Mouse (Mus musculus) kidney, embryonic 15.5 days (tissue): ENCODE data around the gene Ifitm10. TPM values are rescaled to one million over a fixed set of nuclear protein-coding genes. Genes with fewer than 3 reads are reported as not detected.
"Not testable (repeated sequence)": the region's sequence is repeated elsewhere in the genome, so short reads cannot be mapped to it uniquely, and the experiment has no call there.

Experiments used
- ATAC-seq: fragments of 200-750 bp; cut with Nextera tagmentation; replicated peaks from 2 replicates; pipeline ENCODE4 v1.8.0; 2017; ENCODE audit warnings: moderate TSS enrichment; ENCODE audit not compliant: low FRiP score
- H3K27ac ChIP-seq: fragments of 300-500 bp; sonication (generic); 2 replicates; pipeline ENCODE4 v1.5.1; 2015; ENCODE audit warnings: mild to moderate bottlenecking, inconsistent platforms
- H3K27me3 ChIP-seq: fragments of 300-500 bp; sonication (generic); 2 replicates; pipeline ENCODE4 v1.6.1; 2015; ENCODE audit warnings: inconsistent platforms
- H3K36me3 ChIP-seq: fragments of 300-500 bp; sonication (generic); 2 replicates; pipeline ENCODE4 v1.6.1; 2015; ENCODE audit warnings: inconsistent platforms
- H3K4me1 ChIP-seq: fragments of 300-500 bp; sonication (generic); 2 replicates; pipeline ENCODE4 v1.6.1; 2015; ENCODE audit warnings: inconsistent platforms
- H3K4me2 ChIP-seq: fragments of 300-500 bp; sonication (generic); 2 replicates; pipeline ENCODE4 v1.6.1; 2015; ENCODE audit warnings: moderate library complexity, mild to moderate bottlenecking, inconsistent platforms
- H3K4me3 ChIP-seq: fragments of 300-500 bp; sonication (generic); replicated peaks from 2 replicates; pipeline ENCODE4 v1.5.1; 2015; ENCODE audit warnings: mild to moderate bottlenecking, inconsistent platforms
- H3K9ac ChIP-seq: fragments of 300-500 bp; sonication (generic); 2 replicates; pipeline ENCODE4 v1.6.1; 2015; ENCODE audit warnings: mild to moderate bottlenecking, inconsistent platforms
- H3K9me3 ChIP-seq: fragments of 300-500 bp; sonication (generic); replicated peaks from 2 replicates; pipeline ENCODE4 v1.6.1; 2016; ENCODE audit warnings: inconsistent platforms
- WGBS: fragments of 180-500 bp; shearing (Covaris S2); methylation state at CpG from one replicate; pipeline ENCODE4 v1.1.7; 2015; ENCODE audit warnings: mixed read lengths; 5-methylcytosine and 5-hydroxymethylcytosine counted together
- polyA plus RNA-seq: library from polyadenylated mRNA; unstranded; fragments of >200 nt; fragmentation: Nextera tagmentation; extraction: Ambion mirVana; gene quantifications from 2 replicates; pipeline ENCODE4 v1.2.1, GENCODE M21; 2015

Gene Ifitm10
- polyA plus RNA-seq, 1 experiment from 2014 or later: 2.3 TPM

GRCm38 (mm10) chr7:142353854-142354253 lies 19.7 kb downstream of the Ifitm10 start:
- 71% methylated on average over 5 of the region's 5 CpGs for WGBS
- no peak overlapping the region for H3K9ac ChIP-seq
- H3K36me3 ChIP-seq: no peaks in the 10 kb centered on the region
- H3K4me1 ChIP-seq: peaks cover 22% of the 10 kb centered on the region
- no peak for ATAC-seq
- H3K4me2 ChIP-seq: no peak overlapping the region
- H3K9me3 ChIP-seq: no peaks in the 10 kb centered on the region
- no peak overlapping the region for H3K4me3 ChIP-seq
- no peaks in the 10 kb centered on the region for H3K27me3 ChIP-seq
- H3K27ac ChIP-seq: no peak overlapping the region

DNA sequence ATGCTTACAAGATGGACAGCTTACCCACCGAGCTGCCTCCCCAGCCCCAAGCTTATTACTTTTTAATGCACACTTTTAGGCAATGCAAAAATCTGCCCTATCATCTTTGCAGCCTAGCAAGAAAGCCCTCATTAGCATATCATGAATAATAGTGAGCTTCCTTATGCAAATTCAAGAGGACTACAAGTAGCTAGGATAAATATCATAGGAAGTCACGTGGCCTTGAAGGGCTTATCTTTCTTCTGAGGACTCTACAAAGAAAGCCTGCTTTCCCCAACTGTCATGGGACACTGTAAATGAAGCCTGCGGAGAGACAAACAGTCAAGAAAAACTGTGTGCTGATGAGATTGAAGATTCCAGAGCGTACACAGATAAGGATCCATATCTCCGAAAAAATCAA lies 22.0 kb downstream of the Ifitm10 start:
- WGBS: 56% methylated on average over 5 of the region's 5 CpGs
- 0 out of 2 replicates have a peak overlapping the region, but pooled peaks have one; percentile 27 for H3K27ac ChIP-seq

GRCm38 (mm10) chr7:142349308-142349961 lies 24.1 kb downstream of the Ifitm10 start:
- Histone ChIP-seq H3K27me3 (no peaks in the 10 kb centered on the region), H3K36me3 (no peaks in the 10 kb centered on the region), H3K4me1 (peaks cover 20% of the 10 kb centered on the region), H3K27ac (peak overlapping the region; percentile 69), H3K9ac (no peak overlapping the region), H3K9me3 (no peaks in the 10 kb centered on the region), H3K4me2 (no peak overlapping the region), H3K4me3 (no peak overlapping the region)
- peak; percentile 73 for ATAC-seq
- 22% methylated on average over 9 of the region's 9 CpGs for WGBS

More for the DNA sequence above, 22.0 kb downstream of the Ifitm10 start:
- H3K4me2 ChIP-seq: no peak overlapping the region
- no peak for ATAC-seq
- H3K36me3 ChIP-seq: no peaks in the 10 kb centered on the region
- H3K9ac ChIP-seq: no peak overlapping the region
- H3K4me3 ChIP-seq: no peak overlapping the region
- peaks cover 25% of the 10 kb centered on the region for H3K4me1 ChIP-seq
- H3K9me3 ChIP-seq: no peaks in the 10 kb centered on the region
- H3K27me3 ChIP-seq: no peaks in the 10 kb centered on the region

DNA sequence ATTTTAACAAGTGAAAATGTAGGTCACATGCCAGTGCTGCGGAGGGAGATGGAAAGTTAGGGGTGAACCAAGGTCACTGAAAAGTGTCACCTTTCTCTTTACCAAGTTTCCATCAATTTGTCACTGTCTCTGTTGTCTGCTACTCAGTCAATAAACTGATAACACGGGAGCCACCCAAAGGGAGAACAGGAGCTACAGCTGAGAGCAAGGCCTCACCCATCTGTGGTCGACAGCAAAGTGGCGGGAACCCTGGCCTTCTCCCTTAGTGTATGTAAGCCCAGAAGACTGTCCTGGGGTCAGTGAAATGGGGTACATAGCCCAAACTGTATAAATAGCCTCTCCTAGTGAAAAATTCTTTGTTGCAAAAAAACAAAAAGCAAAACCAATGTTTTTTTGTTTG lies 26.0 kb downstream of the Ifitm10 start:
- no peak overlapping the region for H3K4me3 ChIP-seq
- H3K27me3 ChIP-seq: no peaks in the 10 kb centered on the region
- peaks cover 15% of the 10 kb centered on the region for H3K4me1 ChIP-seq
- ATAC-seq: no peak
- no peak overlapping the region for H3K4me2 ChIP-seq
- H3K27ac ChIP-seq: no peak overlapping the region
- no peak overlapping the region for H3K9ac ChIP-seq
- H3K36me3 ChIP-seq: no peaks in the 10 kb centered on the region
- no peaks in the 10 kb centered on the region for H3K9me3 ChIP-seq
- WGBS: 67% methylated on average over 4 of the region's 4 CpGs

DNA sequence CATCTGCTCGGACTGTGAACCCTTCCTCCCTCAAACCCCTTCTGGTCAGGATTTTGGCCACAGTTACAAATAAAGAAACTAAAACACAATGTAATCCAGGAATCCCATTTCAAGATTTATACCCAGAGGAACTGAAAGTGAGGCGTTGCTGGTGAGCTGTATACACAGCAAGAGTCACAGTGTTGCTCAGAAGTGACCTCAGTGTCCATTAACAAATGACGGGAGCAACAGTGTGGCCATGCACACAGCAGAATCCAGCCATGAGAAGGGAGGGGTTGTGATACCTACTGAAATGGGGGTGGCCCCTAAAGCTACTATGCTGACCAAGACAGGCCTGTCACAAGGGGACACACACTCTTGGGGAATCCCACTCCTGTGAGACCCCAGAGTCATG lies 31.3 kb downstream of the Ifitm10 start:
- H3K9ac ChIP-seq: no peak overlapping the region
- no peak for ATAC-seq
- H3K4me2 ChIP-seq: no peak overlapping the region
- 56% methylated on average over 3 of the region's 3 CpGs for WGBS
- H3K9me3 ChIP-seq: no peaks in the 10 kb centered on the region
- H3K27me3 ChIP-seq: no peaks in the 10 kb centered on the region
- peaks cover 26% of the 10 kb centered on the region for H3K4me1 ChIP-seq
- no peaks in the 10 kb centered on the region for H3K36me3 ChIP-seq
- 0 out of 2 replicates have a peak overlapping the region, but pooled peaks have one; percentile 29 for H3K27ac ChIP-seq
- H3K4me3 ChIP-seq: no peak overlapping the region

GRCm38 (mm10) chr7:142341564-142342246 lies 31.8 kb downstream of the Ifitm10 start:
- ATAC-seq: no peak
- Histone ChIP-seq H3K4me3 (no peak overlapping the region), H3K4me1 (peaks cover 26% of the 10 kb centered on the region), H3K9me3 (no peaks in the 10 kb centered on the region), H3K9ac (no peak overlapping the region), H3K27ac (peak overlapping the region; percentile 29; the same call in 1 of the 2 replicates), H3K27me3 (no peaks in the 10 kb centered on the region), H3K4me2 (no peak overlapping the region), H3K36me3 (no peaks in the 10 kb centered on the region)
- WGBS: 67% methylated on average over 10 of the region's 10 CpGs

GRCm38 (mm10) chr7:142340269-142340970 lies 33.1 kb downstream of the Ifitm10 start:
- ATAC-seq: peak; percentile 66
- no peaks in the 10 kb centered on the region for H3K9me3 ChIP-seq
- no peaks in the 10 kb centered on the region for H3K36me3 ChIP-seq
- H3K9ac ChIP-seq: no peak overlapping the region
- 44% methylated on average over 10 of the region's 10 CpGs for WGBS
- peaks cover 26% of the 10 kb centered on the region for H3K4me1 ChIP-seq
- no peaks in the 10 kb centered on the region for H3K27me3 ChIP-seq
- H3K4me2 ChIP-seq: no peak overlapping the region
- H3K4me3 ChIP-seq: no peak overlapping the region
- H3K27ac ChIP-seq: peak overlapping the region; percentile 54

GRCm38 (mm10) chr7:142335151-142335550 lies 38.4 kb downstream of the Ifitm10 start:
- Histone ChIP-seq H3K4me2 (no peak overlapping the region), H3K4me3 (no peak overlapping the region), H3K9me3 (no peaks in the 10 kb centered on the region), H3K9ac (no peak overlapping the region), H3K27me3 (no peaks in the 10 kb centered on the region), H3K36me3 (no peaks in the 10 kb centered on the region), H3K27ac (no peak overlapping the region), H3K4me1 (peaks cover 19% of the 10 kb centered on the region)
- WGBS: 86% methylated on average over 8 of the region's 8 CpGs
- ATAC-seq: no peak

GRCm38 (mm10) chr7:142334246-142334645 lies 39.3 kb downstream of the Ifitm10 start:
- WGBS: 0% methylated on average over 3 of the region's 3 CpGs

DNA sequence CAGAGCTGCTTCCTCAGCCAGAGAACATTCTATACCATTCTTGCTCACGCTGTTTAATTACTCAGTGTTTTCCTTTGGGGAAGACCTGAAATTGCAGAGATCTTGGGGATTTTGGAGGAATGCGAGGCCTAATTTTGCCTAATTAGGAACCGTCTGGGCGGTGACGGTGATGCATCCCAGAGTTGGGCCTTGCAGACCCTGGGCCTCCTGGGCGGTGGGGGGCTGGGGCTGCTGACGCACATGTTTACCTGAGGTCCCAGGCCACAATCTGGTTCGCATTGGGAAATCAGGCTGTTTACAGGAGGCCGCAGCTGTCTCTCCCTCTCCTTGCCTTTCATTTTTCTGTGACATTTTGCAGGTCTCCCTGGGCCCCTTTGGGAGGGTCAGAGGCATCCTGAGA lies 40.8 kb downstream of the Ifitm10 start:
- WGBS: 78% methylated on average over 5 of the region's 9 CpGs
- not testable (repeated sequence) for H3K9ac ChIP-seq, H3K4me3 ChIP-seq, H3K4me2 ChIP-seq, H3K27me3 ChIP-seq, H3K9me3 ChIP-seq, ATAC-seq, H3K36me3 ChIP-seq, H3K27ac ChIP-seq
- peaks cover 24% of the 10 kb centered on the region for H3K4me1 ChIP-seq

More at GRCm38 (mm10) chr7:142334246-142334645, 39.3 kb downstream of the Ifitm10 start:
- no peaks in the 10 kb centered on the region for H3K27me3 ChIP-seq
- no peaks in the 10 kb centered on the region for H3K9me3 ChIP-seq
- H3K4me2 ChIP-seq: no peak overlapping the region
- H3K27ac ChIP-seq: no peak overlapping the region
- peaks cover 18% of the 10 kb centered on the region for H3K4me1 ChIP-seq
- H3K36me3 ChIP-seq: no peaks in the 10 kb centered on the region
- peak; percentile 80 for ATAC-seq
- H3K9ac ChIP-seq: no peak overlapping the region
- no peak overlapping the region for H3K4me3 ChIP-seq

DNA sequence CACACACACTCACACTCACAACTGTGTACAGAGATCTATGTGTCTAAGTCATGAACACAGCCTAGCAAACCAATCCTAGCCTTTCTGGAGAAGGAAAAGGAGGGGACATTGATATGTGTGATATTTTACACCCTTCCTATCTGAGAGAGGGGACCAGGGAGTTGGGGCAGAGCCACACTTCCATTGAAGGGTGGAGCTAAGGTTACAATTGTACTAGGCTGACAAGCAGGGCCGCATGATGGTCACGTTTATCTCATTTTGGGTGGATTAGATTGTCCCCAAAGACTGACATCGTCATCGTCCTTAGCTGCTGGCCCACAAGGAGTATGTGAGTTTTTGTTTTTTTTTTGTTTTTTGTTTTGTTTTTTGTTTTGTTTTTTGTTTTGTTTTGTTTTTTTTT lies 42.3 kb downstream of the Ifitm10 start:
- no peaks in the 10 kb centered on the region for H3K36me3 ChIP-seq
- ATAC-seq: no peak

DNA sequence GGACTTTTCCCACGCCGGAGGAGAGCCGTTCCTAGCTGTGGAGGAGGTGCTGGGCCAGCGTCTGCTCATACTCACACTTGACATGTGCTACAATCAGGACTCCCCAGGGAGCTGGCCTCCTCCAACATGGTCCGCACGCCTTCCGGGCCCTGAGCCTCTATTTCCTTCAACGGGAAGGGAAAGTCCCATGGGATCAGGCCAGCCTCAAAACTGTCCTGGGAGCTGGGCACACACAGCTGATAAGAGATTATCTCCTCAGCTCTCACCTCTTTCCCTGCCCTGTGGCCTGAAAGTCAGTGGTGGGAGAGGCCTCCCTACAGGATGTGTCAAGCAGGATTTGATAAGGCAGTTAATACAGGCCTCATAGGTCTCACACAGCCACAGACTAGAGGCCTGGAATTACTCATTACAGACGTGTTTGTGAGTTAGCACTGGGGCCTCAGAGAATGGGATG lies 43.3 kb downstream of the Ifitm10 start:
- Histone ChIP-seq H3K27me3 (no peaks in the 10 kb centered on the region), H3K4me1 (peaks cover 35% of the 10 kb centered on the region), H3K4me3 (no peak overlapping the region), H3K9me3 (no peaks in the 10 kb centered on the region), H3K4me2 (no peak overlapping the region), H3K36me3 (no peaks in the 10 kb centered on the region), H3K9ac (no peak overlapping the region), H3K27ac (peak overlapping the region; percentile 63)
- WGBS: 36% methylated on average over 9 of the region's 9 CpGs
- peak; percentile 64 for ATAC-seq

More for the DNA sequence above, 42.3 kb downstream of the Ifitm10 start:
- H3K27me3 ChIP-seq: no peaks in the 10 kb centered on the region
- peaks cover 35% of the 10 kb centered on the region for H3K4me1 ChIP-seq
- H3K9ac ChIP-seq: no peak overlapping the region
- H3K4me2 ChIP-seq: no peak overlapping the region
- H3K27ac ChIP-seq: no peak overlapping the region
- no peaks in the 10 kb centered on the region for H3K9me3 ChIP-seq
- H3K4me3 ChIP-seq: no peak overlapping the region
- WGBS: 83% methylated on average over 4 of the region's 4 CpGs
